ENCODE assay signal across 30 mouse cellular contexts in the genomic region with DNA sequence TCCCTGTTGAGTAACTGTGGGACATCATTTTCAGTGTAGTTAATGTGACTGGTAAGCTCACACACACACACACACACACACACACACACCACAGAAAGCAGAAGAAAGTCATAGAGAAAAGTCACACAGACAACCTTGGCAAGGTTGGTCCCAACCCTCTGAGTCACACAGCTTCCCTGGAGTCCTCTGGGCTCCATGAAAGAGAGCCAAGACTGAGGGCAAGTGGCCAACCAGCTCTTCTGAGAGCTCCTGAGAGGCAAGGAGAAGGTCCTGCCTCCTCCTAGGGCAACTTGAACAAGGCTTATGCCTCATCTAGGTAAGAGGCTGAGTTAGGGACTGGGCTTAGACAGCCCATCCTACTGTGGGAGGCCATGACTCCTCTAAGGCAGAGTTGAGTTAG. TPM values are rescaled to one million over a fixed set of nuclear protein-coding genes. Genes with fewer than 3 reads are reported as not detected.
DNase-seq lines count a peak whose midpoint lies in the region; ATAC-seq and TF ChIP-seq lines count a peak whose summit lies in the region.
"Had no signal": no experiment of that assay in that cellular context is flagged by ENCODE, and none has a peak within 500 bp of the region (broad histone marks: within the 10 kb centered on the region; RNA-seq: fewer than 3 reads in every experiment).

No protein-coding gene starts in this region.

- H3K4me2 ChIP-seq in kidney, embryonic 15.5 days, result no peak overlapping the region
- H3K4me2 ChIP-seq: embryonic facial prominence, embryonic 15.5 days; forebrain, embryonic 15.5 days; heart, embryonic 12.5 days; intestine, embryonic 15.5 days; limb, embryonic 13.5 days; liver, embryonic 12.5 days; lung, embryonic 14.5 days; midbrain, embryonic 15.5 days had no signal

- H3K9me3 ChIP-seq in kidney, embryonic 15.5 days (replicated peaks), result no peaks in the 10 kb centered on the region
- H3K9me3 ChIP-seq: embryonic facial prominence, embryonic 15.5 days; forebrain, embryonic 15.5 days; heart, embryonic 12.5 days; hindbrain, embryonic 10.5 days; intestine, embryonic 15.5 days; limb, embryonic 13.5 days; liver, embryonic 12.5 days; midbrain, embryonic 15.5 days had no signal

- no peak overlapping the region for H3K4me3 ChIP-seq in kidney, adult 2 months (ENCODE audit: insufficient read depth, low read depth, low read length)
- no peak overlapping the region for H3K4me3 ChIP-seq in kidney, embryonic 15.5 days (replicated peaks)
- H3K4me3 ChIP-seq: embryonic facial prominence, embryonic 15.5 days; forebrain, embryonic 15.5 days; heart, embryonic 12.5 days; hindbrain, embryonic 10.5 days; intestine, embryonic 15.5 days; limb, embryonic 13.5 days; liver, embryonic 12.5 days; midbrain, embryonic 15.5 days had no signal

- peak; percentile 19 for DNase-seq in kidney, adult 2 months
- peak; percentile 92 for DNase-seq in 3T3-L1 (ENCODE audit: low read depth, low spot score)
- DNase-seq in adrenal gland, adult 8-10 months, result peak; percentile 62
- peak; percentile 63 for DNase-seq in fibroblast of lung, adult 2 months (ENCODE audit: low read depth)
- DNase-seq in thymus, postnatal 36 days, result no peak
- DNase-seq in spleen, postnatal 36 days (ENCODE audit: low spot score in 2 of 2), result no peak
- no peak for DNase-seq in thymus, postnatal 4 days
- DNase-seq: cerebellum, adult 9-11 months; heart, adult 11 months; heart, postnatal 10 days; lung, embryonic 14.5 days; thymus, postnatal 25 days had no signal

- H3K9ac ChIP-seq in kidney, embryonic 15.5 days, result no peak overlapping the region
- H3K9ac ChIP-seq: embryonic facial prominence, embryonic 15.5 days; forebrain, embryonic 15.5 days; heart, embryonic 12.5 days; intestine, embryonic 15.5 days; limb, embryonic 13.5 days; liver, embryonic 12.5 days; lung, embryonic 14.5 days; midbrain, embryonic 15.5 days had no signal

- no peaks in the 10 kb centered on the region; the same call in 1 of the 2 replicates for H3K4me1 ChIP-seq in kidney, adult 2 months (ENCODE audit: control insufficient read depth, insufficient read depth, low read length)
- H3K4me1 ChIP-seq in kidney, embryonic 15.5 days, result peaks cover 9% of the 10 kb centered on the region

- TF ChIP-seq POLR2A in kidney, adult 2 months (IDR thresholded peaks at IDR 0.05; ENCODE audit: low read depth, low read length), result no peak

- H3K27me3 ChIP-seq in kidney, adult 2 months (replicated peaks; ENCODE audit: control insufficient read depth, insufficient read depth, low read length), result no peaks in the 10 kb centered on the region
- peaks cover 10% of the 10 kb centered on the region for H3K27me3 ChIP-seq in kidney, embryonic 15.5 days
- H3K27me3 ChIP-seq: intestine, embryonic 15.5 days had no signal

- H3K27ac ChIP-seq in kidney, adult 2 months (ENCODE audit: insufficient read depth, low read depth, low read length), result no peak overlapping the region
- no peak overlapping the region for H3K27ac ChIP-seq in kidney, embryonic 15.5 days
- H3K27ac ChIP-seq: embryonic facial prominence, embryonic 15.5 days; forebrain, embryonic 15.5 days; hindbrain, embryonic 10.5 days; intestine, embryonic 15.5 days; limb, embryonic 13.5 days; liver, embryonic 12.5 days; midbrain, embryonic 15.5 days had no signal

- no peak for ATAC-seq in kidney, embryonic 15.5 days (replicated peaks; ENCODE audit: low FRiP score)
- ATAC-seq: activated CD4-positive, CD25-positive, alpha-beta regulatory T cell, adult 4 months; forebrain, embryonic 15.5 days; hindbrain, embryonic 16.5 days; intestine, embryonic 15.5 days; liver, embryonic 12.5 days; midbrain, embryonic 15.5 days had no signal

- no peaks in the 10 kb centered on the region for H3K36me3 ChIP-seq in kidney, adult 2 months (ENCODE audit: control insufficient read depth, insufficient read depth, low read length)
- no peaks in the 10 kb centered on the region for H3K36me3 ChIP-seq in kidney, embryonic 15.5 days
- H3K36me3 ChIP-seq: embryonic facial prominence, embryonic 15.5 days; forebrain, embryonic 15.5 days; heart, embryonic 12.5 days; hindbrain, embryonic 10.5 days; intestine, embryonic 15.5 days; limb, embryonic 13.5 days; liver, embryonic 12.5 days; midbrain, embryonic 15.5 days had no signal

- TF ChIP-seq CTCF in kidney, adult 2 months (conservative IDR thresholded peaks at IDR 0.05; ENCODE audit: insufficient read depth, insufficient read length, low read depth, low read length), result no peak

RNA-seq across cellular contexts. Expression of a gene that starts 4.9 kb away (rescaled TPM):
- 311 and 352 TPM in 2 replicates for polyA plus RNA-seq in kidney, adult 2 months (2012; rRNA removed)
- polyA plus RNA-seq in kidney, embryonic 15.5 days (2015; fragmentation: Nextera tagmentation; extraction: Ambion mirVana), result 29.0 and 33.1 TPM in 2 replicates
- total RNA-seq in adrenal gland, adult 8-10 months (2022), result under 1 TPM in 2 of 4 experiments, not detected in 2; 0.16 to 0.31 TPM
- total RNA-seq: common myeloid progenitor, adult 5-6 weeks; gastrocnemius, adult 8-10 months; layer of hippocampus, adult 8-10 months; left cerebral cortex, postnatal 14 days had no signal

RNA-seq across cellular contexts. Expression of a gene that starts 21.4 kb away (rescaled TPM):
- polyA plus RNA-seq in kidney, adult 2 months (2012; rRNA removed), result 29.0 and 29.3 TPM in 2 replicates
- 30.4 and 33.1 TPM in 2 replicates for polyA plus RNA-seq in kidney, embryonic 15.5 days (2015; fragmentation: Nextera tagmentation; extraction: Ambion mirVana)
- 10 to 100 TPM; 61.8 to 79.3 (median 70.7) TPM for total RNA-seq in adrenal gland, adult 8-10 months (2022)

RNA-seq across cellular contexts. Expression of a gene that starts 32.6 kb away (rescaled TPM):
- 59.7 and 67.4 TPM in 2 replicates for polyA plus RNA-seq in kidney, adult 2 months (2012; rRNA removed)
- 81.7 and 84.4 TPM in 2 replicates for polyA plus RNA-seq in kidney, embryonic 15.5 days (2015; fragmentation: Nextera tagmentation; extraction: Ambion mirVana)
- total RNA-seq in adrenal gland, adult 8-10 months (2022), result 100 to 1,000 TPM in 3 of 4 experiments, 10 to 100 TPM in 1; 94.5 to 119 (median 105) TPM

RNA-seq across cellular contexts. Expression of a gene that starts 55.0 kb away (rescaled TPM):
- 30.1 and 30.6 TPM in 2 replicates for polyA plus RNA-seq in kidney, adult 2 months (2012; rRNA removed)
- 0.88 and 1.1 TPM in 2 replicates for polyA plus RNA-seq in kidney, embryonic 15.5 days (2015; fragmentation: Nextera tagmentation; extraction: Ambion mirVana)
- 10 to 100 TPM in 3 of 4 experiments, 1 to 10 TPM in 1; 7.3 to 30.3 (median 14.6) TPM for total RNA-seq in adrenal gland, adult 8-10 months (2022)
- total RNA-seq: common myeloid progenitor, adult 5-6 weeks; ES-E14; layer of hippocampus, adult 8-10 months; left cerebral cortex, postnatal 14 days; megakaryocyte, adult 5-6 weeks had no signal
- polyA plus RNA-seq: forebrain, embryonic 15.5 days; heart, embryonic 12.5 days; hindbrain, embryonic 10.5 days; hindbrain, embryonic 16.5 days; lung, embryonic 14.5 days; midbrain, embryonic 15.5 days; neural tube, embryonic 14.5 days had no signal

Comparison
In these comparisons a context has a peak if more than half of its experiments do, and no peak if none do; other contexts are left out.
1. DNase-seq: peak in kidney, adult 2 months (single experiment), 3T3-L1 (single experiment), adrenal gland, adult 8-10 months (single experiment) and fibroblast of lung, adult 2 months (single experiment); none in thymus, postnatal 36 days (0 of 2), spleen, postnatal 36 days (0 of 2) and thymus, postnatal 4 days (single experiment).